Mouse (Mus musculus) inflammation-experienced regulatory T-cells (primary cell): ENCODE data around the gene Ugt2b36. TPM values are rescaled to one million over a fixed set of nuclear protein-coding genes. Genes with fewer than 3 reads are reported as not detected.

Experiments
- polyA plus RNA-seq, 2 experiments: library from polyadenylated mRNA; unstranded; fragments of 100-300 nt; shearing (Covaris generic); gene quantifications; one replicate each; pipeline ENCODE4 v1.2.1; 2017

Gene Ugt2b36
- under 1 TPM; 0.46 to 0.72 TPM for polyA plus RNA-seq

GRCm38 (mm10) chr5:87092346-87093027, at the start of gene Ugt2b36:
TSS of gene Ugt2b36 (minus strand) at chr5:87092555.

DNA sequence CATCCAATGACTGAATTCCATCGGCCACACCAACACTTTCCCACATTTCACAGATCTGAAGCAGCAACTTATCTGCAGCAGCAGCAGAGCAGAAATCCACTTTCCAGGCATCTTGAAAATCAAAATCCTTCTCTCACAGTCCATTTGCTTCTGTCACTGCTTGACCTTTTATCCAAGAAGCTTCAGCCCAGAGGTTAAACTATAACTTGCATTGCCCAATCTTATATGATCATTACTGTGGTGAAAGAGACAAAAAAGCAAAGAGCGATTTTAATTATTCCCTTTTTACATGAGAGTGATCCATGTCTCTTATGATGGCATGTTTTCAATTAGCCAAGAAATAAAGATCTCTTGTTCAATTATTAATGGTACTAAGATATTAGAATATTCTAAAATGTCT, 47.8 kb upstream of the Ugt2b36 start, which contains the start of gene Ugt2b5:
Gene Ugt2b5 (minus strand): TSS at position 123 of the 400 bp plus-strand sequence.

Other genes starting within 250 kb of the Ugt2b36 start
- gene Ugt2b34, start 185.6 kb downstream of the Ugt2b36 start, polyA plus RNA-seq = under 1 TPM in 1 of 2 experiments, not detected in 1; 0.12 TPM
- gene Ugt2b1, start 166.0 kb downstream of the Ugt2b36 start, polyA plus RNA-seq = under 1 TPM; 0.25 to 0.65 TPM
- gene Ugt2b35, start 91.7 kb downstream of the Ugt2b36 start, polyA plus RNA-seq = under 1 TPM in 1 of 2 experiments, not detected in 1; 0.05 TPM
- gene Ugt2b5, start 47.8 kb upstream of the Ugt2b36 start, polyA plus RNA-seq = under 1 TPM; 0.10 to 0.23 TPM
- 1 to 10 TPM in 1 of 2 experiments, under 1 TPM in 1; 0.19 to 1.2 TPM for gene Ugt2b37, start 162.2 kb upstream of the Ugt2b36 start, polyA plus RNA-seq
- gene Ugt2a3, start 244.6 kb upstream of the Ugt2b36 start, polyA plus RNA-seq = under 1 TPM in 1 of 2 experiments, not detected in 1; 0.87 TPM